Mouse (Mus musculus) heart, embryonic 11.5 days (tissue): ENCODE data around the gene Gpr26. TPM values are rescaled to one million over a fixed set of nuclear protein-coding genes. Genes with fewer than 3 reads are reported as not detected.

ENCODE experiments used
- ATAC-seq: fragments of 200-750 bp; cut with Nextera tagmentation; replicated peaks from 2 replicates; pipeline ENCODE4 v1.8.0; 2017; ENCODE audit warnings: moderate library complexity; ENCODE audit not compliant: insufficient number of reproducible peaks, low FRiP score, low TSS enrichment
- H3K27ac ChIP-seq: fragments of 300-500 bp; sonication (generic); 2 replicates; pipeline ENCODE4 v1.5.1; 2014; ENCODE audit warnings: mild to moderate bottlenecking, low read depth, low read length
- H3K27me3 ChIP-seq: fragments of 300-500 bp; sonication (generic); 2 replicates; pipeline ENCODE4 v1.6.1; 2014; ENCODE audit warnings: mild to moderate bottlenecking, low read length, mixed read lengths; ENCODE audit not compliant: control insufficient read depth, insufficient read depth
- H3K36me3 ChIP-seq: fragments of 300-500 bp; sonication (generic); 2 replicates; pipeline ENCODE4 v1.6.1; 2014; ENCODE audit warnings: mild to moderate bottlenecking, low read length, moderate library complexity, mixed read lengths; ENCODE audit not compliant: control insufficient read depth, insufficient read depth
- H3K4me1 ChIP-seq: fragments of 300-500 bp; sonication (generic); 2 replicates; pipeline ENCODE4 v1.6.1; 2014; ENCODE audit warnings: low read length; ENCODE audit not compliant: control insufficient read depth, insufficient read depth
- H3K4me2 ChIP-seq: fragments of 300-500 bp; sonication (generic); 2 replicates; pipeline ENCODE4 v1.6.1; 2014; ENCODE audit warnings: mild to moderate bottlenecking, moderate library complexity
- H3K4me3 ChIP-seq: fragments of 300-500 bp; sonication (generic); 2 replicates; pipeline ENCODE4 v1.5.1; 2014; ENCODE audit warnings: low read depth, low read length
- H3K9ac ChIP-seq: fragments of 300-500 bp; sonication (generic); 2 replicates; pipeline ENCODE4 v1.6.1; 2014; ENCODE audit warnings: mild to moderate bottlenecking, low read depth, low read length, moderate library complexity
- H3K9me3 ChIP-seq: fragments of 300-500 bp; sonication (generic); replicated peaks from 2 replicates; pipeline ENCODE4 v1.6.1; 2016; ENCODE audit warnings: low read length; ENCODE audit not compliant: control insufficient read depth
- WGBS: fragments of 180-500 bp; shearing (Covaris S2); extraction: QIAGEN DNeasy Blood & Tissue Kit; methylation state at CpG from one replicate; pipeline ENCODE4 v1.1.7; 2014; ENCODE audit not compliant: insufficient replicate concordance; 5-methylcytosine and 5-hydroxymethylcytosine counted together
- polyA plus RNA-seq: library from polyadenylated mRNA; unstranded; fragments of >200 nt; fragmentation: Nextera tagmentation; extraction: Ambion mirVana; gene quantifications from 2 replicates; pipeline ENCODE4 v1.2.1, GENCODE M21; 2014

The Gpr26 gene
- polyA plus RNA-seq, 1 experiment from 2014 or later: not detected

- no peak for ATAC-seq
- Histone ChIP-seq H3K4me2 (no peak overlapping the region), H3K9ac (no peak overlapping the region), H3K36me3 (no peaks in the 10 kb centered on the region), H3K4me1 (no peaks in the 10 kb centered on the region), H3K4me3 (no peak overlapping the region), H3K9me3 (no peaks in the 10 kb centered on the region), H3K27ac (no peak overlapping the region), H3K27me3 (no peaks in the 10 kb centered on the region)
- 36% methylated on average over 1 of the region's 1 CpGs for WGBS
Measured at GRCm38 (mm10) chr7:132012969-132013679, 46.9 kb downstream of the Gpr26 start.

- Histone ChIP-seq H3K36me3 (no peaks in the 10 kb centered on the region), H3K27ac (no peak overlapping the region), H3K9ac (no peak overlapping the region)
Measured at GRCm38 (mm10) chr7:132013970-132014369, 47.7 kb downstream of the Gpr26 start.

GRCm38 (mm10) chr7:132015193-132015592, 48.9 kb downstream of the Gpr26 start:
- Histone ChIP-seq H3K27ac (no peak overlapping the region), H3K36me3 (no peaks in the 10 kb centered on the region), H3K4me3 (no peak overlapping the region), H3K27me3 (no peaks in the 10 kb centered on the region), H3K9me3 (no peaks in the 10 kb centered on the region), H3K4me2 (no peak overlapping the region), H3K4me1 (no peaks in the 10 kb centered on the region), H3K9ac (no peak overlapping the region)
- ATAC-seq: no peak
- 7% methylated on average over 3 of the region's 3 CpGs for WGBS

More at GRCm38 (mm10) chr7:132013970-132014369, 47.7 kb downstream of the Gpr26 start:
- Histone ChIP-seq H3K9me3 (no peaks in the 10 kb centered on the region), H3K4me2 (no peak overlapping the region), H3K4me3 (no peak overlapping the region), H3K4me1 (no peaks in the 10 kb centered on the region), H3K27me3 (no peaks in the 10 kb centered on the region)
- WGBS: 76% methylated on average over 5 of the region's 5 CpGs
- no peak for ATAC-seq

- no peak for ATAC-seq
- Histone ChIP-seq H3K4me1 (no peaks in the 10 kb centered on the region), H3K4me2 (no peak overlapping the region), H3K4me3 (no peak overlapping the region), H3K27me3 (no peaks in the 10 kb centered on the region), H3K9ac (no peak overlapping the region), H3K27ac (no peak overlapping the region), H3K9me3 (no peaks in the 10 kb centered on the region), H3K36me3 (no peaks in the 10 kb centered on the region)
- WGBS: 69% methylated on average over 3 of the region's 3 CpGs
Measured at GRCm38 (mm10) chr7:132015933-132016332, 49.7 kb downstream of the Gpr26 start.

GRCm38 (mm10) chr7:132025591-132025990, 59.3 kb downstream of the Gpr26 start:
- Histone ChIP-seq H3K27me3 (no peaks in the 10 kb centered on the region), H3K27ac (no peak overlapping the region), H3K36me3 (no peaks in the 10 kb centered on the region), H3K4me3 (no peak overlapping the region), H3K4me1 (no peaks in the 10 kb centered on the region), H3K9ac (no peak overlapping the region), H3K9me3 (no peaks in the 10 kb centered on the region), H3K4me2 (no peak overlapping the region)
- WGBS: 51% methylated on average over 6 of the region's 6 CpGs
- ATAC-seq: no peak

- Histone ChIP-seq H3K4me2 (no peak overlapping the region), H3K9ac (no peak overlapping the region), H3K27me3 (no peaks in the 10 kb centered on the region), H3K9me3 (no peaks in the 10 kb centered on the region), H3K4me3 (no peak overlapping the region), H3K4me1 (no peaks in the 10 kb centered on the region), H3K27ac (no peak overlapping the region), H3K36me3 (no peaks in the 10 kb centered on the region)
- WGBS: 51% methylated on average over 6 of the region's 6 CpGs
- ATAC-seq: no peak
Measured at GRCm38 (mm10) chr7:132026671-132027070, 60.4 kb downstream of the Gpr26 start.

- Histone ChIP-seq H3K4me1 (no peaks in the 10 kb centered on the region), H3K9ac (no peak overlapping the region), H3K27me3 (peaks cover 2% of the 10 kb centered on the region; the same call in 1 of the 2 replicates), H3K36me3 (no peaks in the 10 kb centered on the region), H3K9me3 (no peaks in the 10 kb centered on the region), H3K27ac (no peak overlapping the region), H3K4me3 (no peak overlapping the region), H3K4me2 (no peak overlapping the region)
- no peak for ATAC-seq
- 52% methylated on average over 6 of the region's 6 CpGs for WGBS
Measured at GRCm38 (mm10) chr7:132031940-132032531, 65.8 kb downstream of the Gpr26 start.
